In the genomic region with DNA sequence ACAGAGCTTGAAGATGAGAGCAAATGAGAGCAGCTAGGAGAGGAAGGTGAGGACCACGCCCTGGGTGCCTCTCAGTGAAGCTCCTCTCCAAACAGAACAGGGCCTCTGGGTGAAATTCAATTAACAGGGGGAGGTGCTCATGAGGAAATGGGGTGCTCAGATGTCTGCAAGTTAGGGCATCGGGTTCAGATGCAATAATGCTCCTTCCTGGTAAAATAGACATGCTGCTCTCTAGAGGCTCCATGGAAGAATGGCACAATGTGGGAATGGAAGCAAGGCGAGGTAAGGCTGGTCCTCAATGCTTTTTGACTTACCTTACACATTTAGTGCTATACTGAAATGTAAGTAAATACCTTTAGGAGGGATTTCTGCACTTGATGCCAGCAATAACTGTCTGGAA, we compare ENCODE assay signal across 13 mouse cellular contexts.
DNase-seq lines count a peak whose midpoint lies in the region; ATAC-seq and TF ChIP-seq lines count a peak whose summit lies in the region.
"Had no signal": no experiment of that assay in that cellular context is flagged by ENCODE, and none has a peak within 500 bp of the region (broad histone marks: within the 10 kb centered on the region; RNA-seq: fewer than 3 reads in every experiment).

No protein-coding gene starts in this region.

- peak; percentile 56; the same call in 1 of the 2 replicates for TF ChIP-seq CTCF in kidney, postnatal 0 days (IDR thresholded peaks at IDR 0.05; ENCODE audit: low read depth)

- peak; percentile 55 for DNase-seq in embryo, embryonic 10 days (ENCODE audit: low spot score)
- DNase-seq in embryo, embryonic 9.5 days (ENCODE audit: extremely low spot score): no peak
- peak; percentile 31 for DNase-seq in kidney, postnatal 0 days (ENCODE audit: low spot score)
- no peak for DNase-seq in kidney, postnatal 10 days
- no peak for DNase-seq in thymus, postnatal 36 days
- DNase-seq in cerebellum, postnatal 25 days: no peak
- DNase-seq: gastrocnemius, postnatal 36 days; right cerebral cortex, postnatal 4 days had no signal

- H3K4me3 ChIP-seq in kidney, postnatal 0 days (replicated peaks; ENCODE audit: low read depth, low read length): no peak overlapping the region
- no peak overlapping the region for H3K4me3 ChIP-seq in neural tube, embryonic 13.5 days
- no peak overlapping the region for H3K4me3 ChIP-seq in neural tube, embryonic 15.5 days (replicated peaks)
- H3K4me3 ChIP-seq: forebrain, embryonic 10.5 days; kidney, embryonic 15.5 days; neural tube, embryonic 12.5 days had no signal

- 21% methylated on average over 3 of the region's 3 CpGs for WGBS in kidney, postnatal 0 days
- 41% methylated on average over 3 of the region's 3 CpGs for WGBS in neural tube, embryonic 13.5 days
- 34% methylated on average over 3 of the region's 3 CpGs for WGBS in neural tube, embryonic 15.5 days

- H3K27me3 ChIP-seq in kidney, postnatal 0 days (ENCODE audit: insufficient read depth, low read length): no peaks in the 10 kb centered on the region
- no peaks in the 10 kb centered on the region for H3K27me3 ChIP-seq in neural tube, embryonic 13.5 days
- no peaks in the 10 kb centered on the region for H3K27me3 ChIP-seq in neural tube, embryonic 15.5 days (replicated peaks)
- H3K27me3 ChIP-seq: neural tube, embryonic 12.5 days had no signal

- H3K4me1 ChIP-seq in kidney, postnatal 0 days (replicated peaks; ENCODE audit: insufficient read depth, low read length): no peaks in the 10 kb centered on the region
- 0 out of 2 replicates have a peak, but pooled peaks cover under 1% of the 10 kb centered on the region for H3K4me1 ChIP-seq in neural tube, embryonic 13.5 days (replicated peaks)
- peaks cover 5% of the 10 kb centered on the region; the same call in 1 of the 2 replicates for H3K4me1 ChIP-seq in neural tube, embryonic 15.5 days

- no peak for ATAC-seq in kidney, postnatal 0 days (replicated peaks; ENCODE audit: low FRiP score, low read depth)
- ATAC-seq in neural tube, embryonic 13.5 days (ENCODE audit: low read depth): 0 out of 2 replicates have a peak, but pooled peaks have one; percentile 36
- no peak for ATAC-seq in neural tube, embryonic 15.5 days (ENCODE audit: low FRiP score)

- H3K9me3 ChIP-seq in kidney, postnatal 0 days (replicated peaks; ENCODE audit: low read length): no peaks in the 10 kb centered on the region
- no peaks in the 10 kb centered on the region for H3K9me3 ChIP-seq in neural tube, embryonic 13.5 days
- no peaks in the 10 kb centered on the region for H3K9me3 ChIP-seq in neural tube, embryonic 15.5 days (replicated peaks)
- H3K9me3 ChIP-seq: forebrain, embryonic 10.5 days; kidney, embryonic 15.5 days; neural tube, embryonic 12.5 days had no signal

- no peaks in the 10 kb centered on the region for H3K36me3 ChIP-seq in kidney, postnatal 0 days (ENCODE audit: insufficient read depth, low read length)
- no peaks in the 10 kb centered on the region for H3K36me3 ChIP-seq in neural tube, embryonic 13.5 days
- no peaks in the 10 kb centered on the region for H3K36me3 ChIP-seq in neural tube, embryonic 15.5 days
- H3K36me3 ChIP-seq: forebrain, embryonic 10.5 days; kidney, embryonic 15.5 days; neural tube, embryonic 12.5 days had no signal

- H3K27ac ChIP-seq in kidney, postnatal 0 days: no peak overlapping the region
- no peak overlapping the region for H3K27ac ChIP-seq in neural tube, embryonic 13.5 days (replicated peaks)
- H3K27ac ChIP-seq in neural tube, embryonic 15.5 days (replicated peaks): no peak overlapping the region
- H3K27ac ChIP-seq: forebrain, embryonic 10.5 days; kidney, embryonic 15.5 days; neural tube, embryonic 12.5 days had no signal

- H3K4me2 ChIP-seq in kidney, postnatal 0 days (ENCODE audit: low read length): no peak overlapping the region
- H3K4me2 ChIP-seq in neural tube, embryonic 13.5 days: no peak overlapping the region
- H3K4me2 ChIP-seq in neural tube, embryonic 15.5 days: no peak overlapping the region
- H3K4me2 ChIP-seq: kidney, embryonic 15.5 days; neural tube, embryonic 12.5 days had no signal

- no peak overlapping the region for H3K9ac ChIP-seq in kidney, postnatal 0 days (ENCODE audit: low read depth, low read length)
- H3K9ac ChIP-seq in neural tube, embryonic 13.5 days: no peak overlapping the region
- no peak overlapping the region for H3K9ac ChIP-seq in neural tube, embryonic 15.5 days (replicated peaks)
- H3K9ac ChIP-seq: kidney, embryonic 15.5 days; neural tube, embryonic 12.5 days had no signal

Comparison
In these comparisons a context has a peak if more than half of its experiments do, and no peak if none do; other contexts are left out.
1. DNase-seq: peak in embryo, embryonic 10 days (single experiment) and kidney, postnatal 0 days (single experiment); none in embryo, embryonic 9.5 days (single experiment), kidney, postnatal 10 days (single experiment), thymus, postnatal 36 days (0 of 2) and cerebellum, postnatal 25 days (0 of 2).